Mouse (Mus musculus) effector memory CD4-positive, alpha-beta T cell, adult 7 months (primary cell): ENCODE results near the gene Mapk1. TPM values are rescaled to one million over a fixed set of nuclear protein-coding genes. Genes with fewer than 3 reads are reported as not detected.

Experiments
- polyA plus RNA-seq: library from polyadenylated mRNA; unstranded; fragments of 100-300 nt; shearing (Covaris generic); gene quantifications from one replicate; pipeline ENCODE4 v1.2.1, GENCODE M21; 2017

The Mapk1 gene
- 163 TPM for polyA plus RNA-seq

GRCm38 (mm10) chr16:16983131-16983533, at the start of gene Mapk1:
Gene Mapk1, plus strand, starts transcription at chr16:16983382.

DNA sequence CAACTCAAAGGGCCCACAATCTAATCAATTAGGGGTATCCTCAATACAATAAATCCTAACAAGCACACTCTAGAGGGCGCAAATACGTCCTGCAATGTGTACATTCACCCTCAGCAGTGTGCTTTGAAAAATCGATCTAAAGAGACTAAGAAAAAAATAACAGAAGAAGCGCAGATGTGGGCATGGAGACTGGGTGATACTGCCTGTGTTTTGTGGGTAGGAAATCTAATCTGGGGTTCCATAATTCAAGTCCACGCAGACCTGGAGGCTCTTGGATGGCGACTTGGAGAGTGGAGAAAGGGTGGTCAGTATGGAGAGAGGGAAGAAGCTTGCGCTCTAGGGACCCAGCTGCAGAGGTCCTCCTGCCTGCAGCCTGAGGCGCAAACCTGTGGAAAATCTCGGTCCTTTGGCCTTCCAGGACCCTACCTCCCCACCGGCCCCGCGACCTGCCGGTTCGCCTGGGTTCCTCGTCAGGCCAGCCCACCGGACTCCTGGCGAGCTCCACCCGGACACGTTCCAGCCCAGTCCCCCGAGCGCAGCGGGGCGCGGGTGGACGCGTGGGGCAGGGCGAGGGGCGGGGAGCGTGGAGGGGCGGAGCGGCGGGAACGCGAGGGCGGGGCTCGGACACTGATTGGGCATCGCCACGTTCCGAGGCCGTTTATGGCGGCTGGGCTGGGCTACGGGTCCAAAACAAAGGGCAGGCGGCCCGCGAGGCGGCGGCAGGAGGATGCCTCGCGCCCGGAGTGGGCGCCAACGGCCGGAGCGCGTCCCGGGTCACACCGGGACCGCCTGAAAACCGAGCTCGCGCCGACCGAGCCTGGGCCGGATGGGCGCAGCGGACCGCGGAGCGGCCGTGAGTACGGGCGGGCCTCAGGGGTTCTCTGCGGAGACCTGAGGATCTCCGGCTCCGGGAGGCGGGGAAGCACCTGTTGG, 86.6 kb downstream of the Mapk1 start, which contains the start of gene Ypel1:
Gene Ypel1 (plus strand): TSS at position 186 of the 933 bp plus-strand sequence.

Other genes starting within 250 kb of the Mapk1 start
- gene Spag6l, start 153.9 kb upstream of the Mapk1 start, polyA plus RNA-seq = not detected
- not detected for gene Igll1, start 119.4 kb upstream of the Mapk1 start, polyA plus RNA-seq
- 70.6 TPM for gene Top3b, start 112.6 kb upstream of the Mapk1 start, polyA plus RNA-seq
- gene Vpreb1, start 112.5 kb upstream of the Mapk1 start, polyA plus RNA-seq = 1.0 TPM
- 16.8 TPM for gene Ppm1f, start 86.9 kb upstream of the Mapk1 start, polyA plus RNA-seq
- gene Ypel1, start 86.3 kb downstream of the Mapk1 start, polyA plus RNA-seq = 3.4 TPM
- gene Ppil2, start 127.9 kb downstream of the Mapk1 start, polyA plus RNA-seq = 179 TPM
- gene 2610318N02Rik, start 141.8 kb downstream of the Mapk1 start, polyA plus RNA-seq = 3.7 TPM
- gene Sdf2l1, start 149.0 kb downstream of the Mapk1 start, polyA plus RNA-seq = 36.4 TPM
- 3.4 TPM for gene Ydjc, start 161.2 kb downstream of the Mapk1 start, polyA plus RNA-seq
- gene Ccdc116, start 163.8 kb downstream of the Mapk1 start, polyA plus RNA-seq = 1.7 TPM
- 248 TPM for gene Ube2l3, start 219.3 kb downstream of the Mapk1 start, polyA plus RNA-seq
- gene Rimbp3, start 225.2 kb downstream of the Mapk1 start, polyA plus RNA-seq = not detected